Mouse (Mus musculus) adrenal gland, adult 18-20 months (tissue): ENCODE data around the gene Eid2b. TPM values are rescaled to one million over a fixed set of nuclear protein-coding genes. Genes with fewer than 3 reads are reported as not detected.

ENCODE experiments used
- DNase-seq, 2 experiments: peaks; one replicate each; pipeline ENCODE4 v3.0.0; 2021 to 2022; ENCODE audit warnings: low spot score in 2 of 2
- total RNA-seq, 2 experiments: library from RNA; stranded (reverse); gene quantifications; 1 replicate in 1 of 2; 2 replicates in 1 of 2; pipeline ENCODE4 v1.2.3; 2021

The Eid2b gene
- total RNA-seq, 2 experiments from 2014 or later: 9.4 to 10.1 TPM

GRCm38 (mm10) chr7:28298837-28299625 lies 21.5 kb downstream of the Eid2b start:
- no peak for DNase-seq

DNA sequence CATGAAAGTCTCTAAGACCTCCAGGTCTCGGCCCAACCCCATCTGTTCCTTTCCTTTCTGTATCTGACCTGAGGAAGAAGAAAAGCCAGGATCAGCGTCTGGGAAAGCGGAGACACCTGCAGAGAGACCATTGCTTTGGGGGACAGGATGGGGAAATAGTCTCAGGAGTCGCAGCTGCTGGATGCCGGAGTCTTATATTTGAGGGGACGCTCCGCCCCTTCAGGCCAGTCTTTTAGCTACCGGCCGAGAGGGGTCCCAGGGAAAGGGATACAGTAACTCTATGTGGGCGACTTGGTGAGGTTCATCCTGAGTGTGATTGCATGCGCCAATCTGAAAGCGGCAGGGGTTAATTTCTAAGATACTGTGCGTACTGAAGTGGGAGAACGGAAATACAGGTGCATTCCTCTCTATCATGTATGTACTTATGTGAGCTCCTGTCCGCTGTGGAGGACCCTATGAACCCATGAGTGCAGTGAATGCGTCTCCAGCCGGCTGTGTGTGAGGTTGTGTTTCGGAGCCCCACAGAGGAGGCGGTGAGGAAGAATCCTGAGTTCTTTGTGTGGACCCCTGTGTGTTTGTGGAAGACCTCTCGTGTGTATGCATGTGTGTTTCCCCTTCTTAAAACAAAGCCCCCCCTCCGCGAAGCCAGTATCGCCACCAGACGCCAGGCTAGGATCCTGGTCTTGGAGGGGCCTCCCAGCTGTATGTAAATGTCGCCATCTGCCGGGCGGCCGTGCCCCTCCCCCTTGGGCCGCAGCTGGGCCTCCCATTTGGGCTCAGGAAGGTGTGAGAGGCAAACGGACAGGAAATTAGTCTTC lies 24.3 kb downstream of the Eid2b start, which contains the start of gene Dll3:
Dll3 (minus strand) TSS at position 623 of the 818 bp plus-strand sequence.
- DNase-seq: peak in 1 of 2 experiments; percentile 45

GRCm38 (mm10) chr7:28305641-28306040 lies 28.1 kb downstream of the Eid2b start:
- no peak for DNase-seq

- DNase-seq: no peak
Observed at GRCm38 (mm10) chr7:28306216-28306615, 28.7 kb downstream of the Eid2b start.

GRCm38 (mm10) chr7:28309737-28310136 lies 32.2 kb downstream of the Eid2b start:
- no peak for DNase-seq

DNA sequence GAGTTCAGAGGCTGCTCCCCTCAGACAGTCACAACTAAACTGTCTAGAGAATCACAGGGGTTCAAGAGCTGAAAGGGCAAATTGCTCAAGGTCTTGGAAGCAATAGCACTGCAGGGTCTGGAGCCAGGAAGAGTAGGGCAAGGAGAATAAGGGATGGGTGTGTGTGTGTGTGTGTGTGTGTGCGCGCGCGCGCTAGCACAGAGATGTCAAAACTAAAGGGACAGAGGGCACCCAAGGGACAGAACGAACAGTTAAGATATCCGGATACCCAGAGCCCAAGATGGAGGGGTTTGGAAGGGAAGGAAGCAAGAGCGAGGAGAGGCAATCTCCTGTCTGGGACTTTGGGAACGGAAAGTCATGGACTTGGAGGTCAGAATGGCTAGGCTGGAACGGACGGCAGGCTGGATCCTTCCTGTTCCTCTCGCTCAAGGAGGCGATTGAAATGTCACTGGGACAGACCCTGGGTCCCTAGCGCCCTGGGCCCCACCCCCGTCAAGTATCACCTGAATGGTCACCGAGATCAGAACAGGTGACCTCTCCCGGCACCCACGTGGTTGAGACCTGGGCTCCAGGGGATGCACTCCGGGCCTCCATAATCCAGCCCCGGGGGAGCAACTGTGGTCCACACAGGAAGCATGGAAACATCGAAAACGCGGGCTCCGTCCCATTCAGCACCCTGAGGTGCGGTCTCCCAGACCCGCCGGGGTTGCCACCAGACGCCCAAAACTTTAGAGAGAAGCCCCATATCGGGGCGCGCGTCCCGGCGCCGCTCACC lies 33.8 kb downstream of the Eid2b start:
- no peak for DNase-seq

- DNase-seq: peak; percentile 98 to 99
Observed at GRCm38 (mm10) chr7:28311926-28312543, 34.5 kb downstream of the Eid2b start, which contains the start of gene Timm50. Gene Timm50 (minus strand): TSS chr7:28312072.

- DNase-seq: no peak
Observed at GRCm38 (mm10) chr7:28318036-28318435, 40.5 kb downstream of the Eid2b start.

DNA sequence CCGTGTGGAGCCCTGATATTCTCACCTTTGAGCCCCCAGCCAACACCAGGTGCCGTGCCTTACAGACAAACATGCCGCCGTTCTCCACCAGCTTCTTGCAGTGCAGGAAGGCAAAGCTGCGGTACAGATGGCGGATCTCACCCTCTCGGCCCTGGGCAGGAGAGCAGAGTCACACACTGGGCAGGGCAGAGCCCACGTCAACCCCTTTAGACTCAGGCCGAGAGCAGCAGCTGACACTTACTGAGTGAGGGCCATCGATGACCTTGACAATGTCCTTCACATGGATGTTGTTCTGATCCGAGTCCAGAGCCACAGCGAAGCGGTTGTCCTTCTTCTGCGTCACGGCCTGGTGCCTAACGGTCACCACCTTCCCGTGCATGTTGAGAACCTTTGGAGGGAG lies 41.2 kb downstream of the Eid2b start:
- no peak for DNase-seq

DNA sequence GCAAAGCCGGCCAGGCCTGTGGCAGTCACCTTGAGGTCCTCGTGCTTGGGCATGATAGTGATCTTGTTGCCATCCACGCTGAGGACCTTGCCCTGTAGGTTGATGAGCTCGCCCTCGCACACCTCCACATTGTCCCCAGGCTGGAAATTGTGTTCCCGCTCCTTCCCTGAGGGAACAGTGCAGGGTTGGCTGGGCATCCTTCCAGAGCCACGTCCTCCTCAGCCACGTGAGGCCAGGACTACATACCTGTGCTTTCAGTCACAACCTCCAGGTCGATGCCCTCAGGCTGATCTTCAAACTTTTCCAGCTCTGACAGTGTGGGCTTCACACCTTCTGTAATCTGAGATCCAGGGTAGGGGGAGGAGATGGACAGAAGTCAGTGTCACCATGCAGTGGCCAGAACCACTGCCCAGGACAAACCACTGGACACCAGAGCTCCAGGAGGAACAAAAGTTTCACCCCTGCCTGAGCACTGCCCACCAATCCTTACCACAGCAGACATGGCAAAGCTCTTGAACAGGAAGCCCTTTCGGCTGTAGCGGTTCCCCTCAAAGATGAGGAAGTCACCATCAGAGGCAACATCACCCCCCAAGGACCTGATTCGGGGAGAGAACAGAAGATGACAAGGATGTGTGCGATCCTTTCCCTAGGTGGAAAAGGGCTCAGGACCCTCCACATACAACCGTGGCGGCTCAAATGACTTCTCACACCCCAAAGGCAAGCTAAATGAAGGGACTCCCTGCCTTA lies 44.6 kb downstream of the Eid2b start:
- DNase-seq: no peak

- DNase-seq: no peak
Observed at GRCm38 (mm10) chr7:28325293-28325692, 47.8 kb downstream of the Eid2b start.

DNA sequence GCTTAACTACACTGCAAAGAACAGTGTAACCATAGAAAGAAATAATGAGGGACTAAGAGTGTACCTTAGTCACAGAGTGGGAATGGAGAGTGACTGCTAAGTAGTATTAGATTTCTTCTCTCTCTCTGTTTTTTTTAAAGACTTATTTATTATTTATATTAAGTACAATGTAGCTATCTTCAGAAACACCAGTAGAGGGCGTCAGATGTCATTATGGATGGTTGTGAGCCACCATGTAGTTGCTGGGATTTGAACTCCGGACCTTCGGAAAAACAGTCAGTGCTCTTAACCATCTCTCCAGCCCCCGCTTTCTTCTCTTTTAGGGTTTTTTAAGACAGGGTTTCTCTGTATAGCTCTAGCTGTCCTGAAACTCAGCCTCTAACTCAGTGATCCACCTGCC lies 48.9 kb downstream of the Eid2b start:
- DNase-seq: no peak

DNA sequence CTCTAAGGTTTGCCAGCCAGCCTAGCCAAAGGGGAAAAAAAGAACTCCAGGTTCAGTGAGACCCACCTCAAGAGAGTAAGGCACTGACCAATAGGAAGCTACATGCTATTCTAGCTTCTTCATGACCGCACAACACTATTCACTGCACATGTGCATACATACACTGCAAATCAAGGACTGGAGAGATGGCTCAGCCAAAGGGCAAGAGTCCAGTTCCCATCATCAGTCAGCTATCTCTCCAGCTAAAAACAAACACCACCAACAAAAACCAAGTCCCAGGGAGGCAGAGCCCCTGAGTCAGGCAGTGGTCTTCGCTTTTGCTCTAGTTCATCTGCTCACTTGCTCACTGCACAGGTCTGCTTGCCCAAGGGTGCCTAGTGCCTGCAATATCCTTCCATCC lies 50.7 kb downstream of the Eid2b start:
- no peak for DNase-seq

Other genes with a start within 250 kb of the Eid2b start
- 100 to 1,000 TPM; 161 to 166 TPM for gene Psmc4, start 227.6 kb upstream of the Eid2b start, total RNA-seq
- not detected for gene Fcgbp, start 206.5 kb upstream of the Eid2b start, total RNA-seq
- gene 9530053A07Rik, start 148.3 kb upstream of the Eid2b start, total RNA-seq: not detected
- 100 to 1,000 TPM in 1 of 2 experiments, 10 to 100 TPM in 1; 98.0 to 114 TPM for gene Fbl, start 108.0 kb upstream of the Eid2b start, total RNA-seq
- gene Dyrk1b, start 98.3 kb upstream of the Eid2b start, total RNA-seq: 10 to 100 TPM; 21.3 to 22.9 TPM
- 10 to 100 TPM; 22.3 to 27.8 TPM for gene Eid2, start 9.9 kb upstream of the Eid2b start, total RNA-seq
- gene Selenov, start 13.4 kb downstream of the Eid2b start, total RNA-seq: not detected
- gene Dll3, start 24.5 kb downstream of the Eid2b start, total RNA-seq: under 1 TPM in 1 of 2 experiments, not detected in 1; 0.35 TPM
- 10 to 100 TPM; 72.4 to 98.0 TPM for gene Timm50, start 34.3 kb downstream of the Eid2b start, total RNA-seq
- 100 to 1,000 TPM; 143 to 193 TPM for gene Supt5, start 61.0 kb downstream of the Eid2b start, total RNA-seq
- gene Rps16, start 72.9 kb downstream of the Eid2b start, total RNA-seq: 100 to 1,000 TPM; 983 to 986 TPM
- gene Plekhg2, start 94.9 kb downstream of the Eid2b start, total RNA-seq: 10 to 100 TPM; 14.4 to 22.2 TPM
- 10 to 100 TPM; 15.5 to 16.5 TPM for gene Zfp36, start 102.5 kb downstream of the Eid2b start, total RNA-seq
- gene Med29, start 115.0 kb downstream of the Eid2b start, total RNA-seq: 10 to 100 TPM; 36.9 to 37.0 TPM
- 10 to 100 TPM; 76.7 to 86.6 TPM for gene Paf1, start 115.2 kb downstream of the Eid2b start, total RNA-seq
- 1 to 10 TPM; 8.0 to 9.5 TPM for gene Gmfg, start 159.7 kb downstream of the Eid2b start, total RNA-seq
- 10 to 100 TPM; 10.7 to 13.1 TPM for gene Lrfn1, start 174.2 kb downstream of the Eid2b start, total RNA-seq
- gene Ifnl2, start 232.7 kb downstream of the Eid2b start, total RNA-seq: not detected
- gene Ifnl3, start 245.1 kb downstream of the Eid2b start, total RNA-seq: not detected